Mouse (Mus musculus): ENCODE measurements around the gene Dlx3.
A peak's percentile ranks its signal among the peaks of the same experiment; 100 is the strongest.

The Dlx3 gene

DNA sequence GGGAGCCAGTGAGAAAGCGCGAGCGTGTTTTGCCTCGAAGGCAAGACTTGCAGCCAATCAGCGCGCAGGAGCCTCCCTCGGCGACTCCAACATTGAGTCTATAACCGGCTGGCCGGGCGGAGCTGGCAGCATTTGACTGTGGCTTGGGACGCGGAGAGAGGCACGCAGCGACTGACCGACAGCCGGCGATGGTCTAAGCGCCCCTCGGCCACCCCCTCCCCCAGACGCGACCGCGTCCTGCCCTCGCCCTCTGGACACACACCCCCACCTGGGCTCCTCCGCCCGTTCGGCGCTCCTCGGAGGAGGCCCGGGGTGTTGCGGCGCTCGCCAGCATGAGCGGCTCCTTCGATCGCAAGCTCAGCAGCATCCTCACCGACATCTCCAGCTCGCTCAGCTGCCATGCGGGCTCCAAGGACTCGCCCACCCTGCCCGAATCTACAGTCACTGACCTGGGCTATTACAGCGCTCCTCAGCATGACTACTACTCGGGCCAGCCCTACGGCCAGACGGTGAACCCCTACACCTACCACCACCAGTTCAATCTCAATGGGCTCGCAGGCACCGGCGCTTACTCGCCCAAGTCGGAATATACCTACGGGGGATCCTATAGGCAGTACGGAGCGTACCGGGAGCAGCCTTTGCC is at the start of gene Dlx3:
Gene Dlx3 (plus strand): TSS at position 130 of the 643 bp plus-strand sequence.
- ATAC-seq (ENCODE audit: insufficient number of reproducible peaks, low FRiP score, low TSS enrichment), result no peak

DNA sequence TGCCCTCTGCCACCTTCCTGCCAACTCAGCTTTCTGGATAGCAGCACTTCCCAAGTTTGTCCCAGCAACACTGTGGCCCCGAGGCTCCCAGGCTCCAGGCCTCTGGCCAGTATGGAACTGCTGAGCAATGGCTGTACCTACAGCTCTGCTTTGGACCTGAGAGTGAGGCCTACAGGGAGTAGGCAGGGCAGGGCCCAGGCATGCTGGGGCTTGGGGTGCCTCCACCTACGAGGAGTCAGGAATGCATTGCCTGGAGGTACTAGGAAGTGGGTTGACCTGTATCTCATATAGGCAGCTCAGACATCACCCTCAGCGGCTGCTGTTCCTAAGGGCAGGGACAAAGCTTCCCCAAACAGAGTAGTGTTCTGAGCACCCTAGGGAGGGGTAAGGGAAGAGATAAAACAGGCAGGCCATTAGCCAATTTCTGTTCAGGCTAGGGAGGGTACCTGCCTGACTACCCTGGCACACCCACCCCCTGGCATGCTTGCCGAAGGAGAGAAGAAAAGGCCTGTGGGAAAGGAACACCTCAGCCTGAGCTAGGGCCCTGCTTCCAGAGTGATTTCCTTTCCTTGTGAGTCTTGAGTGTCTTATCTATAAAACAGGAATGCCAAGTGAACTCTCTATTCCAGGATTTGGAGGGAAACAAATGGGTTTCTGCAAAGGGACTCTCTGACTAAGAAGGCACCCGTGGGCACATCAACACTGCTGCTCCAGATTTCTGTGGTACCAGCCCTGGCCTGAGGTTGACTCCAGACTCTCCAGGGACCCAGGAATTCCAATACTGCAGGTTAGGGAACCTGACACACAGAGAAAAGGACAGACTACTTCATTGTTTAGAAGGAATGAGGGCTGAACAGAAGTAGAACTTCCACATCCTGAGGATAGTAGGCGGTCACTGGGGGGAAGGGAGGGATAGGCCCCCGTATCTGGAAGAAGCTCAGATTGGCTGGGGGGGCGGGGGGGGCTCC is 49.5 kb upstream of the Dlx3 start:
- ATAC-seq (ENCODE audit: insufficient number of reproducible peaks, low FRiP score, low TSS enrichment), result no peak

DNA sequence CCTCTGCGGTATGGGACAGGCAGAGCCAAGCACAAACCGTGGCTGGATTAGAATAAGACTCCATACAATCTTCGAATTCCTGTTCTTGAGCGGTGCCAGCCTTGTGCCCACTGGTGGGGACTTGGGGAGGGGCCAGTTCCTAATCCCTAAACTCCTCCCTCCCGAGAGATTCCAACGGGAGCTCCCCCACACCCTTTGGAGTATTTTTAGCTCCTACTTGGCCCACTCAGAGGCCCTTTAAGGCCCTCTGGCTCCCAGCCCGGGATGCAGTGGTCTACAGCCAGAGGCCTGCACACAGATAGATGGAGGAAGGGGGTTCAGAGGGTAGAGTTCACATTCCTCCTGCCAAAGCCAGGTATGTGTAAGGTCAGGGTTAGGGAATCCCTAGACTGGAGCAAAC is 48.7 kb upstream of the Dlx3 start:
- no peak for ATAC-seq (ENCODE audit: insufficient number of reproducible peaks, low FRiP score, low TSS enrichment)

DNA sequence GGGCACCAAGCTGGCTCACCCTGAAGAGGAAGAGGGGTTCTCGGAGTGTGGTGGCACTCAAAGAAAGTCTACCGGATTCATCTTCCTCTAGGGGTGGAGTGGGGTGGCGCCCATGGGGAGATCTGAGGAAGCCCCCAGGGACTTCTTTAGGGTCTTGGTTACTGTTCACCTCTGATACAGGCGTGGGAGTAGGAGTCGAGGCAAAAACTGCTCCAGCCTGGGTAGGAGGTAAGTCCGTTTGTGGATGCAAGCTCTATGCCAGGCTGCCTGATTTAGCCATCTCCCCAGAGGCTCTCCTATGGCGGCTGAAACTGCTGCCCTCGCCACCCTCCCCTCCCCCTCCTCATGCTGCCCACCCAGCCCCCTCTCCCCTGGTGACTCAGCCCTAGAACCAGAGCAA is 47.8 kb upstream of the Dlx3 start:
- ATAC-seq (ENCODE audit: insufficient number of reproducible peaks, low FRiP score, low TSS enrichment), result no peak

DNA sequence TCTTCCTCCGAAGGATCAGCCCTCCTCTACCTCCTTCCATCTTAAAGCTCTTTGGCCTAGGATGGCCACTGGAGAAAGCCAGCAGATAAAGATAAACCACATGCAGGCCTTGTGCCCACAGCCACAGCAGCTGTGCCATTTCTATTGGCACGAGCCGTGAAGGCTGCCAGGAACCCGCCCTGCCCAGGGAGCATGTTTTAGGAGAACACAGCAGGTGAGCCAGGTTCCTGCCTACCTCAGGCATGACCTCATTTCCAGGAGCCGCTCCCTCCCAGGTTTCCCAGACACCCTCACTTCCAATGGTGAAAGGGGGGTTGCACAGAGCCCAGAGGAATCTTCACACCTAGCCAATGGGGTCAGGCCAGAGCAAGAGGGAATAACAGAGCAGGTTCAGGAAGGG is 47.1 kb upstream of the Dlx3 start:
- 0 out of 2 replicates have a peak, but pooled peaks have one; percentile 49 for ATAC-seq (ENCODE audit: insufficient number of reproducible peaks, low FRiP score, low TSS enrichment)

DNA sequence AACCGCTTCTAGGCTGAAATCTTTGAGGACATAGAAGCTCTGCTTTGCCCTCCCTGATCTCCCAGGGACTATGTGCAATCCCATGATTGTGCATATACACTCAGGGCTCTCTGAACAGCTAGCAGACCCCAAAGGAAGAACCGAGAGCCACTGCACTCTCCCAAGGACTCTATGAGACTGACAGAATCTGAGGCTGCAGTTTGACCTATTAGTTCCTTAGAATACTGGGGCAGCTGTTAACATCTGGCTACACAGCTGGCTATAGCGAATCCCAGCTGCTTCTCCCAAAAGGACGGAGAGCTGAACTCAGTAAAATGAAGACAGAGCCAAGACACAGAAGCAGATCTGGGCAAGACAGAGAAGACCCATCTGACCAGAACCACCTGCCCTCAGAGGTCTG is 46.1 kb upstream of the Dlx3 start:
- no peak for ATAC-seq (ENCODE audit: insufficient number of reproducible peaks, low FRiP score, low TSS enrichment)

DNA sequence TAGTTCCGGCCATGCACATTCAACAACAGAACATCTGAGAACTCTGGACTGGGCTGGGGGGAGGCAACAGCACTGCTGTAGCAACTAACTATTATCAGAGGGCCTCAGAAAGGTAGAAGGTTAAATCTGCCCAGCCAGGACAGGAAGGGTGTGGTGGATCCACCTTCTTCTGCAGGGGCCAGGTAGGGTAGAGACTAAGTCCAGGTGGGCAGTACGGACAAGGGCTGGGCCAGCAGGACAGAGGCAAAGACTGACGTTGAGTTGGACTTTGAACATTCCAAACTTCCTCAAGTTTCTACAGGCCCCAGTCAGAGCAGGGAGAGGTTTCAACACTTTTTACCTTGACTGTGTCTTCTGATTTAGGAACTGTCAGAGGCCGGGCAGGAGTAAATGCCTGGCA is 45.2 kb upstream of the Dlx3 start:
- ATAC-seq (ENCODE audit: insufficient number of reproducible peaks, low FRiP score, low TSS enrichment), result no peak

DNA sequence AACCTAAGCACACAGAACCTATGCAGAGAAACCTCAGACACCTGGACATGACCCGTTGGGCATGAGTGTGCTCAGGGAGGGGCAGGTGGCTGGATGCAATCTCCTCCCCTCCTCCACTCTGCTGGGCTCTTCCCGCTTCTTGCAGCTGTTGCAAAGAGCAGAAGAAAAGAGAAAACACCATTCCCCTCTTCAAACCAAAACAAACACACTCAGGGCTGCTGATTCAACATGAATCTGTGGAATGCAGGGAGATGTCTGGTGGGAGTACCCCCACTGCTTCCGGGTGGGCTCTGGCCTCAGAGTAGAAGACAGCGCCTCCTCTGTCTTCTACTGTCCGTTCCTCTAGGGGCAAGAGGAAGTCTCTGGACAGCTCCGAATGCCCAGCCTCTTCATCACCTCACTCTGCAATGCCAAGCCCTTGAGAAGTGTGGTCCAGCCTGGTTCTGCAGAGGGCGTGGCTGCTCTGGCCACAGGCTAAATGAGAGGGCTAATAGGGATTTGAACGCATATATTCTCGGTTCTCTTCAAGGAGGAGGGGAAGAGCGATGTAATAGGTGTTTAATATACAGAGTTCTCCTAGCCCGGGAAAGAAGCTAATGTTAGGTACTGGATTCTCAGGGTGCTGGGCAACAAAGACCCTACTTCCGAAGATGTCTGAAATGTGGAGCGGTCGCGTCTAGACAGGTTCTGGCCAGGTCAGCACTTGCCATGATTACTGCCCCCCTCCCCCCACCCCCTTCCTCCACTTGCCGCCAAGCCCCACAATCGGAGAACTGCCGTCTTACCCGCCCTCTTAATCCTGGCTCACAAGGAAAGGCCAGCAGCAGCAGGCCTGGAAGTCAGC is 44.5 kb upstream of the Dlx3 start:
- no peak for ATAC-seq (ENCODE audit: insufficient number of reproducible peaks, low FRiP score, low TSS enrichment)

DNA sequence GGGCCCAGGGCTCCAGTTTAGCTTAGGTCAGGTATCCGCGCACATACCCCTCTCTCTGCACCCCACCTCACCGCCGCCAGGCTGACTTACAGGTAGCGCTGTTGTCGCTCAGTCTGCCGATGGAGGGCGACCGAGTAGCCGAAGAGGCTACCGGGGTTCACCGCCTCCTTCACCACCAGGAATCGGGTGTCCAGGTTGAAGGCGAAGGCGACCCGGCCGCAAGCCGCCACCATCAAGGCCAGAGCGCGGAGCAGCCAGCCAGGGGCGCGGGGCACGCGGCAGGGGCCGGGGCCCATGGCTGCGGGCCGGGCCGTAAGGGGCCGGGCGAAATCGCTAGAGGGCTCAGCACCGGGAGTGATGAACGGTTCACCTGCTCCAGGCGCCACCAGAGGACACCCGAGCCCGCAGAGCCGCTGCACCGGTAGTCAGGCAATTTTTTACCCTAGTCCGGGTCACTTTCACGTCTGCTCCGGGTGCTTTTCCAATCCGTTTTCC is 43.8 kb upstream of the Dlx3 start:
- ATAC-seq (ENCODE audit: insufficient number of reproducible peaks, low FRiP score, low TSS enrichment), result peak; percentile 63; the same call in 1 of the 2 replicates

DNA sequence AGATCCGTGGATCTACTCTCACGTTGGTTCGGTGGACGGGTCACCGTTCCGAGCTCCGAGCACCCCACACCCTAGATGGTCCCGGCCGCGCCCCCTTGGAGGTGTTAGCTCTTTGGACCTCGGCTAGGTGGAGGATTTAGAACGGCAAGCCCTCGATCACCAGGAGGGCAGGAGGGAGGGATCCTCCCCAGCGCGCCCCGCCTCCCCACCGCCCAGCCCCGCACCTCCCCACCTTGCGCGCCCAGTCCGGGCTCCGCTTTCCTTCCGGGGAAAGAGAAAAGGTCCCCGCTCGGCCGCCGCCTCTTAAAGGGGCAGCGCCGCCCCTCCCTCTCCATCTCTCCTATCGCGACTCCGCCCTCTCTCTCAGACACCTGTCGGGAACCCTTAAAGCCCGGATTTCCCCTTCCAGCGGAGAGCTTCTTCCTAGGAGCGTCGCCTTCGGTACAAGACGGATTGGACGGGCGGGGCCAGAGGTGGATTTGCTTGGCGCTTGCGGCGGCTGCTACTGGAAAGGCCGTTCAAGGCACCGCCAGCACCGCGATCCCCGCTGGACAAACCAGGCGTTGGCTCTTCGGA is 43.3 kb upstream of the Dlx3 start, which contains the start of gene Itga3:
Gene Itga3 (minus strand): TSS at position 266 of the 576 bp plus-strand sequence.
- peak; percentile 60 for ATAC-seq (ENCODE audit: insufficient number of reproducible peaks, low FRiP score, low TSS enrichment)

DNA sequence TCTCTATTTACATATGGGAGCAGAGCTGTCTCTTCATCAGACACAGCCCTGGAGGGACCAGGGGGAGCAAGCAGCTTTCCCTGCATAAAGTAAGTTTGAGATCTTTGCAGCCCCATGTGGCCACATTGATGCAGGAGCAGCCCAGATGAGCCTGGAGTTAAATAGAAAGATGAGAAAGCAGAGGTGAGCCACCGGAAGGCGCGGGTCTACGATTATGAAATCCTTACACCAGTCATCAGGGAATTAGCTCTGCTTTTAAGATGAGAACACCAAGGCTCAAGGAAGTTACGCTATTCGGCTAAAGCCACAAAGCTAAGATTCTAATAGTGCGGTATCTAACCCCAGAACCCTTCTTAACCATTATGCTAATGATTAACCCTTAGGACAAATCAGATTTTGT is 42.0 kb upstream of the Dlx3 start:
- ATAC-seq (ENCODE audit: insufficient number of reproducible peaks, low FRiP score, low TSS enrichment), result no peak

DNA sequence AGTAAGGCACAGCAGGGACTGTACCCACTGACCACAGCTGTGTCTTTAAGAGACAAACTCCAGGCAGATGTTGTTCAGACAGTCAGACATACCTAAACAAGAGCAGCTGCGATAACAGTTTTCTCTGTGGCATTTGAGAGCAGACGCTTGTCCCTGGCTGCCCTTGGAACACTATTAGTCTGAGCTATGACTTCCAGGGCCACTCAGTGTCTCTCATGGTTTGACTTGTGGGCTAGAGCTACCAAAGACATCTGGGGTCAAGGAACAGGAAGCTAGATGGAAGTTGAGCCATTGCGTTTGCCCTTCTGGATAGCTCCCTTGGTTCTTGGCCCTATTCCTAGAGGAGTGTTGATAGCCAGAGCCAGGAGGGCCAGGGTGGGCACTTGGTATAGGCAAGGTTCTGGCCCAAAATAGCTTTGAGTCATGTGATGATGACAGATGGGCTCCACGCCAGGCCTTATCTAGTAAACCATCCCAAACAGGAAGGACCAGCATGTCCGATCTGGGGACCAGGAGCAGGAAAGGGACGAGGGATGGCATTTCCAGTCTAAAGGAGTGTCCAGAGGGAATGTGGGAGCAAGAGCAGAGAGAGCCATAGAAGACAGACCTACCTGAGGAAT is 40.6 kb upstream of the Dlx3 start:
- no peak for ATAC-seq (ENCODE audit: insufficient number of reproducible peaks, low FRiP score, low TSS enrichment)

DNA sequence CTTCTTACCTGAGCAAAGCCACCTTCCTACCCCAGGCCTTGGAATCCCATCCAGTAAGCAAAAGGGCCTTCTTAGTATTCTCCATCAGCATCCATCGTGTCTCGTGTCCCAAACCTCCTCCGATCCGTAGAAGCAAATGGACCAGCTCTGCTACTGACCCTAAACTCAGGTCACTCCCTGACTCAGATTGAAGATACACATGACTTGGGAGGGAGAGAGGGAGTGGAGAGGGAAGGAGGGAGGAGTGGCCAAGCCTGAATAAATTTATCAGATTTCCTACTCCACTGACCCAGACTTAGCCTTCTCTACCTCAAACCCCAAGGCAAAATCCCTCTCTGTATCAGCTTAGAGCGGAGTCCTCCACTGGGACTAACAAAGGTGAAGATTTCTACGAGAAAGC is 39.1 kb upstream of the Dlx3 start:
- no peak for ATAC-seq (ENCODE audit: insufficient number of reproducible peaks, low FRiP score, low TSS enrichment)

DNA sequence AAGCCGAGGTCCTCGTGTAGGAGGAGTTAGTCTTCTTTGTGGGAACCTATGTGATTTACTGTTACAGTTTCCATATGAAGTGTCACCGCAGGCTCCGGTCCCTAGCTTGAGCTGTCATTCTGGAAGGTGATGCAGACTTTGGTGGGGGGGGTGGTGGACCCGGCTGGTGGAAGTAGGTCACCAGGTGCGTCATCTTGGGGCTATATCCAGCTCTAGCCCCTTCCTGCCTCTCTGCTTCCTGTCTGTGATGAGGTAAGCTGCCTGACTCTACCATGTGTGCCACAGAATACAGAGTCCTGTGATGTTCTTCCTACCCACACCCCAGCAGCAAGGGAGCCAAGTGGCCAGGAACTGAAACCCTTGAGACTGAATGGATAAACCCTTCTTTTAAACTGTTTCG is 37.0 kb upstream of the Dlx3 start:
- no peak for ATAC-seq (ENCODE audit: insufficient number of reproducible peaks, low FRiP score, low TSS enrichment)

DNA sequence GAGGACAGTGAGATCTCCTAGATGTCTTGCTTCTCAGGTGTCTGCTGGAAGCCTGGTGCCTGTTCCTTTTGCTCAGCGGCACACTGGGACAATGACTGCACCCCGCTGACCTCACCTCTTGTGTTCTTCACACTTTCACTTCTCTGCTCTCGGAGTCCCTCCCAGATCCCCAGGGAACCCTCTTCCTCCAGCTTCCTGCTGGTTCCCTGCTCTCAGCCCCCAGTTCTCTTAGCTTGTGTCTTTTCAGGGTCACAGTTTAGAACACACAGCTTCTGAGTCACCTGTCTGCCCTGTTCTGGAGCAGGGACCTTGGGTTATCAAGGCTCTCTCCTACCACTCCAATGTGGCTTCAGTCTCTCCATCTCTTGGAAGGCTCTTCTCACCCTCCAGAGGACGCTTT is 35.7 kb upstream of the Dlx3 start:
- ATAC-seq (ENCODE audit: insufficient number of reproducible peaks, low FRiP score, low TSS enrichment), result no peak

DNA sequence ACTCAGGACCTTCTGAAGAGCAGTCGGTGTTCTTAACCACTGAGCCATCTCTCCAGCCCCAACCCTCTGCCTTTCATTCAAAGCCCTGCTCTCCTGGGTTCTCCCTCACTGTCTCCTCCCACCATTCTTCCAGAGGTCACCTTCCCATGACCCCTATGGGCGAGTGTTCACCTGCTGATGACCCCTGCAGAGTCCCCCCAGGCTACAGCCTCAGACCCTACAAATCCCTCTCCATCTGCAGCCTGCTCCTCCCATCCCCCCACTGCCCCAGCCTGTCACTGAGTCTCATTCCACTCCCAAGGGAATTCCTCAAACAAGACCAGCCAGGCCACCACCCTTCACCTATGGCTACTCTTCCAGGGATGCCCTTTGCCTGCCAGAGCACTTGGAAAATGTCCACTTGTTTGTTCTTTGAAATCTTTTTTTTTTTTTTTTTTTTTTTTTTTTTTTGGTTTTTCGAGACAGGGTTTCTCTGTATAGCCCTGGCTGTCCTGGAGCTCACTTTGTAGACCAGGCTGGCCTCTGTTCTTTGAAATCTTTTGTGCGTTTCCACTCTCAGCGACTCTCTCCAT is 35.0 kb upstream of the Dlx3 start:
- ATAC-seq (ENCODE audit: insufficient number of reproducible peaks, low FRiP score, low TSS enrichment), result no peak

DNA sequence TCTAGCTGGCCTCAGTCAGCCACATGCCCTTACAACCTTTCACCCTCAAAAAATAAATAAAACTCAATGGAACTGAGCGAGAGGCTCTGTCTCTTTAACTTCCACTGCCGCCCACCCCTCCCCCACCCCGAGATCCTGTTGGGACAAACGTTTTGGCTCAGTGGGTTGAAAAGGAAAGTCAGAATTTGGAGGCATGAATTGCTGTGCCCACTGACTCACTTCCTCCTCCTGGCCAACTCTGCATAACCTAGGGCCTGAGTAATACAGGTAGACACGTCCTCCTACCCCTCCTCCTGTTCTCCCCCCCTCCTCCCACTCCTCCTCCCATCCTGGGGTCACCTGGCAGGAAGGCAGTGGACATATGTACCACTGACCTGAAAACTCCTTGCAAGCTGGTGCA is 34.2 kb upstream of the Dlx3 start:
- no peak for ATAC-seq (ENCODE audit: insufficient number of reproducible peaks, low FRiP score, low TSS enrichment)

DNA sequence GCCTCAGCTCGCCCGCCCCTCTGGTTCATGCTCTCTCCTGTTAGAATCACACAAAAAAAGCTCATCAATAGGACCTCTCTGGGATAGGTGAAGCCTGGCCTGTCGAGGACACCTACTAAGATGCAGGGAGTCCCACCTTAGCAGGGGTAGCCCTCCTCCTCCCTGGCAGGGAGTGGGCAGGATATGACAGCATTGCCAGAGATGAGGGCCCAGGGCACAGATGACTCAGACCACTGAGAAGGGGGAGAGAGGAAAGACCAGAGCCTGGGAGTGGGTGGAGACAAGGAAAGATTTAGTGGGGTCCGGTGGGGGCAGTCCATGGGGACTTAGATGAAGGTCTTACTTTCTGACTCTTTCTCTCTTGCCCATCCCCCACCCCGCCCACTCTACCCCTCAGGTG is 33.7 kb upstream of the Dlx3 start:
- ATAC-seq (ENCODE audit: insufficient number of reproducible peaks, low FRiP score, low TSS enrichment), result no peak
